Mouse (Mus musculus): ENCODE results near the gene Adcy1. TPM values are rescaled to one million over a fixed set of nuclear protein-coding genes. Genes with fewer than 3 reads are reported as not detected.

Adcy1 gene
- total and polyA plus RNA-seq, 2 experiments: under 0.01 to 0.16 TPM

DNA sequence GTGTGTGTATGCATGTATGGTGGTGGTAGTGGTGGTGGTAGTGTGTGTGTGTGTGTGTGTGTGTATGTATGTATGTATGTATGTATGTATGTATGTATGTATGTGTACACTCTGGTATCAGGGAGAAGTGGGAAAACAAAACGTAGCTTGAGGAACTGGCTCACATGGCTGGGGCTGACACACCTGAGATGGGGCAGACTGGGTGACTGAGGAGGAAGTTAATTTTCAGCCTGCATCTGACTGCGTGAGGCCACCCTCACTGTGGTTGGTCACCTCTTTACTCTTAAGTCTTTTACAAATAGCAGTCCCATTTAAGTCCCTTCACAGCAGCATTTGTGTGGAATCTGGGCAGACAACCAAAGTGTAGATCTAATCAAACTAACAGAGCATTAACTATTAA lies 116.0 kb downstream of the Adcy1 start:
- H3K9ac ChIP-seq (ENCODE audit: low read depth, low read length): no peak overlapping the region
- no peaks in the 10 kb centered on the region for H3K27me3 ChIP-seq (ENCODE audit: control insufficient read depth, insufficient read depth, low read length)
- H3K4me3 ChIP-seq (ENCODE audit: insufficient read depth, low read depth, low read length): no peak overlapping the region
- peaks cover 3% of the 10 kb centered on the region; the same call in 1 of the 2 replicates for H3K4me1 ChIP-seq (ENCODE audit: control insufficient read depth, insufficient read depth, low read length)
- H3K79me2 ChIP-seq (ENCODE audit: control insufficient read depth, insufficient read depth, low read length): no peaks in the 10 kb centered on the region
- no peak for TF ChIP-seq CTCF (IDR thresholded peaks at IDR 0.05; ENCODE audit: low read depth, low read length)
- no peak for TF ChIP-seq POLR2A (IDR thresholded peaks at IDR 0.05; ENCODE audit: extremely low read depth, insufficient read depth, low read length)
- H3K36me3 ChIP-seq (ENCODE audit: control insufficient read depth, insufficient read depth, low read length): no peaks in the 10 kb centered on the region
- no peak overlapping the region for H3K27ac ChIP-seq (replicated peaks; ENCODE audit: insufficient read depth, low read depth, low read length)
- no peak for DNase-seq (ENCODE audit: extremely low read depth, low read depth, low spot score)
- WGBS: 70% methylated on average over 2 of the region's 2 CpGs

DNA sequence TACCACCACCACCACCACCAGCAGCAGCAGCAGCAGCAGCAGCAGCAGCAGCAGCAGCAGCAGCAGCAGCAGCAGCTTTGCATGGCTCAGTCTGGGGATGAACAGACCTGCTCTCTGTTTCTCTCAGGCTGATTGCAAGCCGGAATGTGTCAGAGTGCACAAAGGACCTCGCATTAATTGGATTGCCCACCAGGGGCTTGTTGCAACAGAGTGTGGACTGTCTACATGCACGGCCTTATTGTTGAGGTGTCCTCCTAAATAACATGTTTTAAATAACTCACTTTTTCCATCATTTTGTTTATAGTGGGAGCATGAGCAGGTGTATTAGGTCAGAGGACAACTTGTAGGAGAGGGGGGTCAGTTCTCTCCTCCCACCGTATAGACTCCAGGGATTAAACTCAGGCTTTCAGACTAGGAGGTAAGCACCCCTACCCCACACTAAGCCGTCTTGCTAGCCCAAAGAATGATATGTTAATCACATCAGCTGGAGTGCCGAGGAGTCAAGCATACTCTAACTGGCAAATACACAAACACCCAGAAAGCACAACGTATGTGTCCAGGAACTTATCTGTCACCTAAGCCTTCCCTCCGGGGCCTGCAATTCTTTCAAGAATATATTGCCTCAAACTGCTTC lies 119.2 kb downstream of the Adcy1 start:
- Histone ChIP-seq H3K4me3 (ENCODE audit: insufficient read depth, low read depth, low read length) (no peak overlapping the region), H3K27ac (replicated peaks; ENCODE audit: insufficient read depth, low read depth, low read length) (no peak overlapping the region), H3K79me2 (ENCODE audit: control insufficient read depth, insufficient read depth, low read length) (no peaks in the 10 kb centered on the region), H3K9ac (ENCODE audit: low read depth, low read length) (no peak overlapping the region), H3K36me3 (ENCODE audit: control insufficient read depth, insufficient read depth, low read length) (no peaks in the 10 kb centered on the region), H3K4me1 (ENCODE audit: control insufficient read depth, insufficient read depth, low read length) (peaks cover 4% of the 10 kb centered on the region; the same call in 1 of the 2 replicates), H3K27me3 (ENCODE audit: control insufficient read depth, insufficient read depth, low read length) (no peaks in the 10 kb centered on the region)
- 83% methylated on average over 8 of the region's 8 CpGs for WGBS
- TF ChIP-seq POLR2A (IDR thresholded peaks at IDR 0.05; ENCODE audit: extremely low read depth, insufficient read depth, low read length) (no peak), CTCF (IDR thresholded peaks at IDR 0.05; ENCODE audit: low read depth, low read length) (no peak)
- DNase-seq (ENCODE audit: extremely low read depth, low read depth, low spot score): no peak

DNA sequence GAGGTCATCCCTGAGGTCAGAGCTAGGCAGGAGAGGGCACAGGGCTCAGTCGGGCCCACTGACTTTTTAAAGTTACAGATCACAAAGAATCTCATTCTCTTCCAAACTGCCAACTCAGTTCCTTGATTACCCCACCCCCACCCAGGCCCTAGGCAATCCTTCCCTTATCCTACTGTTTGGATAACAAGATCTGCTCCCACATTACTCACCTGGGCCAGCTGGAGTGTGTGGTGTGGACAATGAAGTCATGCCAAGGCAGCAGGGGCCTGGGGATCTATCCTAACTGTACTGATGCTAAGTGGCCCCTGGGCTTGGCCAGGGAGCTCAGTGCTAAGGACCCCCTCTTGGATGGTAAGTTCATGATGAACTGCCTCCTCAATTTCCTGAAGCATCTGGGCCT lies 121.1 kb downstream of the Adcy1 start:
- WGBS: 8% methylated on average over 1 of the region's 1 CpGs
- Histone ChIP-seq H3K36me3 (ENCODE audit: control insufficient read depth, insufficient read depth, low read length) (no peaks in the 10 kb centered on the region), H3K27me3 (ENCODE audit: control insufficient read depth, insufficient read depth, low read length) (no peaks in the 10 kb centered on the region), H3K27ac (replicated peaks; ENCODE audit: insufficient read depth, low read depth, low read length) (no peak overlapping the region), H3K4me3 (ENCODE audit: insufficient read depth, low read depth, low read length) (no peak overlapping the region), H3K9ac (ENCODE audit: low read depth, low read length) (no peak overlapping the region), H3K4me1 (ENCODE audit: control insufficient read depth, insufficient read depth, low read length) (peaks cover 6% of the 10 kb centered on the region), H3K79me2 (ENCODE audit: control insufficient read depth, insufficient read depth, low read length) (no peaks in the 10 kb centered on the region)
- no peak for TF ChIP-seq POLR2A (IDR thresholded peaks at IDR 0.05; ENCODE audit: extremely low read depth, insufficient read depth, low read length)
- no peak for TF ChIP-seq CTCF (IDR thresholded peaks at IDR 0.05; ENCODE audit: low read depth, low read length)
- DNase-seq (ENCODE audit: extremely low read depth, low read depth, low spot score): no peak

DNA sequence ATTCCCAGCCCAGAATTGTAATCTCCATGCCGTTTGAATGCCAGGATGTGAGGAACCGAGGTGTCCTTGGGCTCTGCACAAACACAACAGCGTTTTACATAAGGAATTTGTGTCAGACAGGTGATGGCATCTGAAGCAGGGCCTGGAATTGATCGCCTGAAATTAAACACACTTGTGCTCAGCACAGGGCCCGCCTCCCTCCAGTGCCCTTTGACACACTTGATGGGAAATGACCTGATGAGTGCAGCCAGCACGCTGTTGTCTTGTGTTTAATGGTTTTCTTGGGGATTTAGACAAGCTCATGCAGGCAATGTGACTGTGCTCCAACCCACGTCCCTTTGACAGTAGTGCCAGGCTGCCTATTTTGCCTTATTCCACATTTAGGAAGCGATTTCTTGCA lies 124.2 kb downstream of the Adcy1 start:
- TF ChIP-seq CTCF (IDR thresholded peaks at IDR 0.05; ENCODE audit: low read depth, low read length) (no peak), POLR2A (IDR thresholded peaks at IDR 0.05; ENCODE audit: extremely low read depth, insufficient read depth, low read length) (no peak)
- Histone ChIP-seq H3K4me1 (ENCODE audit: control insufficient read depth, insufficient read depth, low read length) (peaks cover 20% of the 10 kb centered on the region), H3K36me3 (ENCODE audit: control insufficient read depth, insufficient read depth, low read length) (no peaks in the 10 kb centered on the region), H3K4me3 (ENCODE audit: insufficient read depth, low read depth, low read length) (no peak overlapping the region), H3K27ac (replicated peaks; ENCODE audit: insufficient read depth, low read depth, low read length) (no peak overlapping the region), H3K79me2 (ENCODE audit: control insufficient read depth, insufficient read depth, low read length) (no peaks in the 10 kb centered on the region), H3K27me3 (ENCODE audit: control insufficient read depth, insufficient read depth, low read length) (no peaks in the 10 kb centered on the region), H3K9ac (ENCODE audit: low read depth, low read length) (no peak overlapping the region)
- peak; percentile 81 for DNase-seq (ENCODE audit: extremely low read depth, low read depth, low spot score)
- 26% methylated on average over 8 of the region's 8 CpGs for WGBS

DNA sequence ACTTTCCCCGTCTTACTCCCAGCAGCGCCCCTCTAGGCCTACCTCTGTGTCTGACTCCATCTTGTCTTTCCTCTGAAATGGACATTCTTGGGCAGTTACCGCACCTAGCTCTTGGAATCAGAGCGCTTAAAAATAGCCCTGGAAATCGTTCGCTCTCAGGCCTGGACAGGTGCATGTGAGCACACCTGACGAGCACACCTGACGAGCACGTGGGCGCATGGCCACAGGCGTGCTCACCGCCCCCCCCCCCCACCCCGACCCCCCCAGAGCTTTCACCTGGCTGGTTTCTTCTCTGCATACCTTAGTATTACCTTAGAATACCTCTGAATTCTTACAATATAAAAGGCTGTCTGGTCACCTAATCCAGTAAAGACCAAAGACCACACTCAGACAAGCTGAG lies 125.2 kb downstream of the Adcy1 start, which contains the start of gene Gm11985:
Gm11985 (minus strand) TSS at position 101 of the 400 bp plus-strand sequence.
- Histone ChIP-seq H3K9ac (ENCODE audit: low read depth, low read length) (no peak within 1 kb of the TSS), H3K27me3 (ENCODE audit: control insufficient read depth, insufficient read depth, low read length) (no peaks in the 10 kb centered on the region), H3K4me3 (ENCODE audit: insufficient read depth, low read depth, low read length) (no peak within 1 kb of the TSS), H3K27ac (replicated peaks; ENCODE audit: insufficient read depth, low read depth, low read length) (no peak within 1 kb of the TSS), H3K36me3 (ENCODE audit: control insufficient read depth, insufficient read depth, low read length) (no peaks in the 10 kb centered on the region), H3K79me2 (ENCODE audit: control insufficient read depth, insufficient read depth, low read length) (no peaks in the 10 kb centered on the region), H3K4me1 (ENCODE audit: control insufficient read depth, insufficient read depth, low read length) (peaks cover 26% of the 10 kb centered on the region)
- WGBS: 87% methylated on average over 13 of the region's 13 CpGs
- no peak for TF ChIP-seq CTCF (IDR thresholded peaks at IDR 0.05; ENCODE audit: low read depth, low read length)
- TF ChIP-seq POLR2A (IDR thresholded peaks at IDR 0.05; ENCODE audit: extremely low read depth, insufficient read depth, low read length): no peak
- no peak for DNase-seq (ENCODE audit: extremely low read depth, low read depth, low spot score)

DNA sequence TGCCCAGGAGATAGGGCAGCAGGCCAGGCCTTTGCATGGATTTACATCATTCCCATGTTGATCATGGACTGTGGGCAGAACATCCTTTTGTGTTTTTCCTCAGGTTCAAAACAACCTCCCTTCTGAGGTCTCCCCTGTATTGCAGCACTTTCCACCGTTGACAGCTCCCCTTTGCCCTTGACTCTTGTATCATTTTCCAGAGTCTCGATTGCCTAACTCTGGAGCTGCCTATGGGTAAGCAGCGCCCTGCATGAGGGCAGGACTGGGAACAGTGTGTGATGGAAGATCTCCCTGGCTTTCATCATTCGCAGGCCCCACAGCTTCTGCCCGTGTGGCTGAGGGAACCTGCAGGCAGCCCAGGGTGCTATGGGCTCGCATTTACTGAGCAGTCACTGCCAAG lies 129.4 kb downstream of the Adcy1 start:
- Histone ChIP-seq H3K4me3 (ENCODE audit: insufficient read depth, low read depth, low read length) (no peak overlapping the region), H3K36me3 (ENCODE audit: control insufficient read depth, insufficient read depth, low read length) (no peaks in the 10 kb centered on the region), H3K9ac (ENCODE audit: low read depth, low read length) (peak overlapping the region; percentile 17), H3K27me3 (ENCODE audit: control insufficient read depth, insufficient read depth, low read length) (no peaks in the 10 kb centered on the region), H3K4me1 (ENCODE audit: control insufficient read depth, insufficient read depth, low read length) (peaks cover 39% of the 10 kb centered on the region), H3K27ac (replicated peaks; ENCODE audit: insufficient read depth, low read depth, low read length) (peak overlapping the region; percentile 86), H3K79me2 (ENCODE audit: control insufficient read depth, insufficient read depth, low read length) (no peaks in the 10 kb centered on the region)
- TF ChIP-seq CTCF (IDR thresholded peaks at IDR 0.05; ENCODE audit: low read depth, low read length): no peak
- TF ChIP-seq POLR2A (IDR thresholded peaks at IDR 0.05; ENCODE audit: extremely low read depth, insufficient read depth, low read length): no peak
- peak; percentile 97 for DNase-seq (ENCODE audit: extremely low read depth, low read depth, low spot score)
- WGBS: 16% methylated on average over 6 of the region's 6 CpGs

All from liver, adult 2 months (tissue).